Comparison of ENCODE assay signal across 8 mouse cellular contexts in the genomic region with DNA sequence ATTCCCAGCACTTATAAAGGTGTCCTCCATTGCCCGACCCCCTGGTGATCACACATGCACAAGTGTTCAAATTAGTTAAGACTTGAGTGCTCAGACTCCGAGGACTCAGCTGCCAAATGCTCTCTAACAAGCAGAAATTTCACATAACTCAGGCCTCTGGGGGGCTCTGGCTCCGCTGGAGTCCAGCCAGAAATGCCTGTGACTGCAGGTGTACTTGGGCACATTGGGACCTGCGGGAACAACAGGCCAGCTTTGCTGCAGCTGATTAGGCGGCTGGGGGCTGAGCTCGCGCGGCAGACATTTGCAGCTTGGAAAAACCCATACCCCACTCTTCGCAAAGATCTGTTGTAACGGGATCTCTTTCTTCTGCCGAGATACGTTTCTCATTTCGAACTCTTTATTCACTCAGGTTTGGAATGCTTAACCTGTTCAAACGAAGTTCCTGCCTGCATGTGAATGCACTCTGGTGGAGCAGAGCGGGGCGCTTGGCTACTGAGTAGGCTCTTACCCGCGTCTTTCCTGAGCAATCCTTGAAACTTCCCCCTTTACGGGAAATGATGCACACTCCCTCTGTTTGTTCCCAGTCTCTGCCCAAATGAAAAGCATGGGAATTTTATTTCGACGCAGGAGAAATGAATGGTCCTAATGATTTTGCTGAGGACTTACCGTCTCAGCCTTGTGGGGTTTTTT. TPM values are rescaled to one million over a fixed set of nuclear protein-coding genes. Genes with fewer than 3 reads are reported as not detected.
A peak's percentile ranks its signal among the peaks of the same experiment; 100 is the strongest.
DNase-seq lines count a peak whose midpoint lies in the region; ATAC-seq and TF ChIP-seq lines count a peak whose summit lies in the region.

No protein-coding gene starts in this region.

- no peak for ATAC-seq in embryonic facial prominence, embryonic 11.5 days (replicated peaks; ENCODE audit: insufficient number of reproducible peaks, low FRiP score, low TSS enrichment, low read depth)
- no peak for ATAC-seq in midbrain, postnatal 0 days (ENCODE audit: low FRiP score)
- no peak for ATAC-seq in monocyte, adult 5-6 weeks (replicated peaks; ENCODE audit: insufficient number of reproducible peaks, low FRiP score, low TSS enrichment, poor library complexity, severe bottlenecking)

- H3K27ac ChIP-seq in spleen, adult 2 months (ENCODE audit: insufficient read depth, low read length): peak overlapping the region; percentile 68
- H3K27ac ChIP-seq in embryonic facial prominence, embryonic 11.5 days (replicated peaks; ENCODE audit: low read depth, low read length): no peak overlapping the region
- H3K27ac ChIP-seq in limb, embryonic 10.5 days: peak overlapping the region; percentile 76
- H3K27ac ChIP-seq in midbrain, postnatal 0 days (ENCODE audit: low read depth, low read length): no peak overlapping the region

- no peak for DNase-seq in spleen, adult 2 months (ENCODE audit: low read depth in 1 of 2, low spot score in 2 of 2)
- no peak for DNase-seq in spleen, postnatal 4 days (ENCODE audit: low spot score in 2 of 2)
- DNase-seq in embryonic facial prominence, embryonic 11.5 days (ENCODE audit: low spot score): peak; percentile 66
- peak; percentile 45 for DNase-seq in heart, postnatal 4 days
- DNase-seq in limb, embryonic 10.5 days (ENCODE audit: low spot score): peak; percentile 69
- DNase-seq in midbrain, postnatal 0 days (ENCODE audit: low spot score): peak; percentile 46
- no peak for DNase-seq in right cerebral cortex, postnatal 36 days (ENCODE audit: low spot score in 2 of 2)

- no peaks in the 10 kb centered on the region for H3K4me1 ChIP-seq in spleen, adult 2 months (ENCODE audit: control insufficient read depth, insufficient read depth, insufficient read length)
- peaks cover 2% of the 10 kb centered on the region for H3K4me1 ChIP-seq in embryonic facial prominence, embryonic 11.5 days (ENCODE audit: control insufficient read depth, insufficient read depth, low read length)
- H3K4me1 ChIP-seq in limb, embryonic 10.5 days: peaks cover 58% of the 10 kb centered on the region
- H3K4me1 ChIP-seq in midbrain, postnatal 0 days (ENCODE audit: insufficient read depth, low read length): peaks cover 4% of the 10 kb centered on the region; the same call in 1 of the 2 replicates

- no peak for TF ChIP-seq CTCF in spleen, adult 2 months (IDR thresholded peaks at IDR 0.05; ENCODE audit: extremely low read depth, insufficient read depth, insufficient read length, insufficient replicate concordance)
- TF ChIP-seq CTCF in midbrain, postnatal 0 days (IDR thresholded peaks at IDR 0.05): peak; percentile 23; the same call in 1 of the 2 replicates

- H3K27me3 ChIP-seq in spleen, adult 2 months (ENCODE audit: control insufficient read depth, insufficient read depth, low read length): peaks cover 3% of the 10 kb centered on the region; the same call in 1 of the 2 replicates
- H3K27me3 ChIP-seq in embryonic facial prominence, embryonic 11.5 days (ENCODE audit: control insufficient read depth, insufficient read depth, low read length): no peaks in the 10 kb centered on the region
- no peaks in the 10 kb centered on the region for H3K27me3 ChIP-seq in limb, embryonic 10.5 days (ENCODE audit: low read depth, poor library complexity, severe bottlenecking)
- no peaks in the 10 kb centered on the region for H3K27me3 ChIP-seq in midbrain, postnatal 0 days (ENCODE audit: insufficient read depth, low read length)

- no peak for TF ChIP-seq POLR2A in spleen, adult 2 months (IDR thresholded peaks at IDR 0.05; ENCODE audit: low read depth, low read length)

- H3K4me3 ChIP-seq in spleen, adult 2 months (ENCODE audit: extremely low read depth, insufficient read depth, insufficient read length): no peak overlapping the region
- no peak overlapping the region for H3K4me3 ChIP-seq in embryonic facial prominence, embryonic 11.5 days (ENCODE audit: low read depth, low read length)
- peak overlapping the region; percentile 40 for H3K4me3 ChIP-seq in limb, embryonic 10.5 days
- H3K4me3 ChIP-seq in midbrain, postnatal 0 days (ENCODE audit: low read depth, low read length): peak overlapping the region; percentile 22; the same call in 1 of the 2 replicates

- H3K4me2 ChIP-seq in embryonic facial prominence, embryonic 11.5 days (ENCODE audit: low read depth, low read length): peak overlapping the region; percentile 7
- H3K4me2 ChIP-seq in midbrain, postnatal 0 days (ENCODE audit: low read depth, low read length, poor library complexity, severe bottlenecking): peak overlapping the region; percentile 38

- 22% methylated on average over 22 of the region's 22 CpGs for WGBS in spleen, adult 2 months
- 13% methylated on average over 22 of the region's 22 CpGs for WGBS in embryonic facial prominence, embryonic 11.5 days
- WGBS in limb, embryonic 10.5 days: 17% methylated on average over 22 of the region's 22 CpGs
- 15% methylated on average over 22 of the region's 22 CpGs for WGBS in midbrain, postnatal 0 days

- no peaks in the 10 kb centered on the region for H3K36me3 ChIP-seq in spleen, adult 2 months (ENCODE audit: control insufficient read depth, insufficient read depth, low read length)
- H3K36me3 ChIP-seq in embryonic facial prominence, embryonic 11.5 days (replicated peaks; ENCODE audit: control insufficient read depth, insufficient read depth, low read depth, low read length): no peaks in the 10 kb centered on the region
- no peaks in the 10 kb centered on the region for H3K36me3 ChIP-seq in limb, embryonic 10.5 days
- H3K36me3 ChIP-seq in midbrain, postnatal 0 days (ENCODE audit: insufficient read depth, low read length): no peaks in the 10 kb centered on the region

- H3K9me3 ChIP-seq in embryonic facial prominence, embryonic 11.5 days (replicated peaks; ENCODE audit: control insufficient read depth, low read length): no peaks in the 10 kb centered on the region
- H3K9me3 ChIP-seq in limb, embryonic 10.5 days (replicated peaks): no peaks in the 10 kb centered on the region
- no peaks in the 10 kb centered on the region for H3K9me3 ChIP-seq in midbrain, postnatal 0 days (ENCODE audit: low read length)

- no peak overlapping the region for H3K9ac ChIP-seq in embryonic facial prominence, embryonic 11.5 days (replicated peaks; ENCODE audit: low read length)
- no peak overlapping the region for H3K9ac ChIP-seq in midbrain, postnatal 0 days (replicated peaks; ENCODE audit: low read length, poor library complexity, severe bottlenecking)

RNA-seq across cellular contexts. Expression of a gene that starts 3.0 kb away (rescaled TPM):
- 4.9 and 5.5 TPM in 2 replicates for polyA plus RNA-seq in spleen, adult 2 months (2012; rRNA removed)
- 7.4 TPM in 2 replicates for polyA plus RNA-seq in embryonic facial prominence, embryonic 11.5 days (2014; fragmentation: Nextera tagmentation; extraction: Ambion mirVana)
- total RNA-seq in heart, postnatal 4 days (2021): 10 to 100 TPM; 26.5 to 27.5 TPM
- 15.8 and 15.9 TPM in 2 replicates for polyA plus RNA-seq in limb, embryonic 10.5 days (2016; fragmentation: Nextera tagmentation; extraction: Ambion mirVana)
- total RNA-seq in midbrain, postnatal 0 days (2014; rRNA removed): 7.1 and 7.9 TPM in 2 replicates
- polyA plus RNA-seq in midbrain, postnatal 0 days (2015; fragmentation: Nextera tagmentation; extraction: Ambion mirVana): 3.2 and 3.3 TPM in 2 replicates
- total RNA-seq in monocyte, adult 5-6 weeks (2017): 11.4 to 17.9 TPM (median 13.6 TPM) in 3 replicates

RNA-seq across cellular contexts. Expression of a gene that starts 39.1 kb away (rescaled TPM):
- 13.6 and 15.5 TPM in 2 replicates for polyA plus RNA-seq in spleen, adult 2 months (2012; rRNA removed)
- polyA plus RNA-seq in embryonic facial prominence, embryonic 11.5 days (2014; fragmentation: Nextera tagmentation; extraction: Ambion mirVana): 90.3 and 93.0 TPM in 2 replicates
- total RNA-seq in heart, postnatal 4 days (2021): 10 to 100 TPM; 25.1 to 30.1 TPM
- polyA plus RNA-seq in limb, embryonic 10.5 days (2016; fragmentation: Nextera tagmentation; extraction: Ambion mirVana): 84.7 and 107 TPM in 2 replicates
- 23.5 and 23.7 TPM in 2 replicates for total RNA-seq in midbrain, postnatal 0 days (2014; rRNA removed)
- polyA plus RNA-seq in midbrain, postnatal 0 days (2015; fragmentation: Nextera tagmentation; extraction: Ambion mirVana): 27.4 and 28.0 TPM in 2 replicates
- 11.8 to 14.7 TPM (median 13.0 TPM) in 3 replicates for total RNA-seq in monocyte, adult 5-6 weeks (2017)

Comparison
In these comparisons a context has a peak if more than half of its experiments do, and no peak if none do; other contexts are left out.
1. DNase-seq: peak in embryonic facial prominence, embryonic 11.5 days (single experiment), heart, postnatal 4 days (single experiment), limb, embryonic 10.5 days (single experiment) and midbrain, postnatal 0 days (single experiment); none in spleen, adult 2 months (0 of 2), spleen, postnatal 4 days (0 of 2) and right cerebral cortex, postnatal 36 days (0 of 2).
2. H3K27ac ChIP-seq: peak in spleen, adult 2 months (single experiment) and limb, embryonic 10.5 days (single experiment); none in embryonic facial prominence, embryonic 11.5 days (single experiment) and midbrain, postnatal 0 days (single experiment).
3. H3K4me3 ChIP-seq: peak in limb, embryonic 10.5 days (single experiment) and midbrain, postnatal 0 days (single experiment); none in spleen, adult 2 months (single experiment) and embryonic facial prominence, embryonic 11.5 days (single experiment).